Mouse (Mus musculus): ENCODE measurements around the gene Fpr3. TPM values are rescaled to one million over a fixed set of nuclear protein-coding genes. Genes with fewer than 3 reads are reported as not detected.

The Fpr3 gene
- polyA plus RNA-seq, 1 experiment from 2014 or later, result not detected

- Histone ChIP-seq H3K9me3 (no peaks in the 10 kb centered on the region), H3K9ac (no peak overlapping the region), H3K36me3 (no peaks in the 10 kb centered on the region), H3K4me3 (no peak overlapping the region), H3K4me1 (replicated peaks) (no peaks in the 10 kb centered on the region), H3K27me3 (no peaks in the 10 kb centered on the region), H3K4me2 (no peak overlapping the region), H3K27ac (replicated peaks) (no peak overlapping the region)
- 74% methylated on average over 1 of the region's 1 CpGs for WGBS
- ATAC-seq (ENCODE audit: low read depth), result no peak
Measured at GRCm38 (mm10) chr17:17856612-17857011, 31.0 kb upstream of the Fpr3 start.

GRCm38 (mm10) chr17:17857446-17857845 lies 30.2 kb upstream of the Fpr3 start:
- ATAC-seq (ENCODE audit: low read depth), result no peak
- 76% methylated on average over 1 of the region's 1 CpGs for WGBS

GRCm38 (mm10) chr17:17860110-17860509 lies 27.5 kb upstream of the Fpr3 start:
- no peak overlapping the region for H3K27ac ChIP-seq (replicated peaks)
- no peak overlapping the region for H3K9ac ChIP-seq
- H3K9me3 ChIP-seq, result no peaks in the 10 kb centered on the region
- ATAC-seq (ENCODE audit: low read depth), result no peak
- 84% methylated on average over 3 of the region's 3 CpGs for WGBS
- no peaks in the 10 kb centered on the region for H3K27me3 ChIP-seq
- H3K4me3 ChIP-seq, result no peak overlapping the region
- H3K36me3 ChIP-seq, result peaks cover 27% of the 10 kb centered on the region
- no peaks in the 10 kb centered on the region for H3K4me1 ChIP-seq (replicated peaks)
- no peak overlapping the region for H3K4me2 ChIP-seq

More at GRCm38 (mm10) chr17:17857446-17857845, 30.2 kb upstream of the Fpr3 start:
- Histone ChIP-seq H3K27ac (replicated peaks) (no peak overlapping the region), H3K9ac (no peak overlapping the region), H3K9me3 (no peaks in the 10 kb centered on the region), H3K4me3 (no peak overlapping the region), H3K4me2 (no peak overlapping the region), H3K4me1 (replicated peaks) (no peaks in the 10 kb centered on the region), H3K36me3 (peaks cover 5% of the 10 kb centered on the region), H3K27me3 (no peaks in the 10 kb centered on the region)

- Histone ChIP-seq H3K4me1 (replicated peaks) (no peaks in the 10 kb centered on the region), H3K9ac (no peak overlapping the region), H3K27ac (replicated peaks) (no peak overlapping the region), H3K36me3 (peaks cover 36% of the 10 kb centered on the region), H3K4me3 (no peak overlapping the region), H3K9me3 (no peaks in the 10 kb centered on the region), H3K27me3 (no peaks in the 10 kb centered on the region), H3K4me2 (no peak overlapping the region)
- 81% methylated on average over 1 of the region's 1 CpGs for WGBS
- no peak for ATAC-seq (ENCODE audit: low read depth)
Measured at GRCm38 (mm10) chr17:17862360-17862759, 25.3 kb upstream of the Fpr3 start.

- ATAC-seq (ENCODE audit: low read depth), result no peak
- no peaks in the 10 kb centered on the region for H3K4me1 ChIP-seq (replicated peaks)
- H3K27me3 ChIP-seq, result no peaks in the 10 kb centered on the region
- no peaks in the 10 kb centered on the region for H3K9me3 ChIP-seq
- H3K27ac ChIP-seq (replicated peaks), result no peak overlapping the region
- H3K36me3 ChIP-seq, result peaks cover 36% of the 10 kb centered on the region
- WGBS, result 53% methylated on average over 2 of the region's 2 CpGs
- H3K4me3 ChIP-seq, result no peak overlapping the region
- no peak overlapping the region for H3K4me2 ChIP-seq
- H3K9ac ChIP-seq, result no peak overlapping the region
Measured at GRCm38 (mm10) chr17:17865168-17865567, 22.5 kb upstream of the Fpr3 start.

GRCm38 (mm10) chr17:17866801-17867469 lies 20.7 kb upstream of the Fpr3 start:
- 85% methylated on average over 11 of the region's 11 CpGs for WGBS
- no peaks in the 10 kb centered on the region for H3K4me1 ChIP-seq (replicated peaks)
- no peaks in the 10 kb centered on the region for H3K9me3 ChIP-seq
- H3K9ac ChIP-seq, result no peak overlapping the region
- H3K4me3 ChIP-seq, result no peak overlapping the region
- no peak overlapping the region for H3K27ac ChIP-seq (replicated peaks)
- H3K36me3 ChIP-seq, result peaks cover 36% of the 10 kb centered on the region
- ATAC-seq (ENCODE audit: low read depth), result no peak
- no peak overlapping the region for H3K4me2 ChIP-seq
- no peaks in the 10 kb centered on the region for H3K27me3 ChIP-seq

- H3K36me3 ChIP-seq, result 0 out of 2 replicates have a peak, but pooled peaks cover 3% of the 10 kb centered on the region
- no peak for ATAC-seq (ENCODE audit: low read depth)
- H3K4me1 ChIP-seq (replicated peaks), result no peaks in the 10 kb centered on the region
- no peak overlapping the region for H3K9ac ChIP-seq
- 81% methylated on average over 2 of the region's 2 CpGs for WGBS
- H3K4me3 ChIP-seq, result no peak overlapping the region
- H3K9me3 ChIP-seq, result 0 out of 2 replicates have a peak, but pooled peaks cover 4% of the 10 kb centered on the region
- no peaks in the 10 kb centered on the region for H3K27me3 ChIP-seq
- no peak overlapping the region for H3K27ac ChIP-seq (replicated peaks)
- H3K4me2 ChIP-seq, result no peak overlapping the region
Measured at GRCm38 (mm10) chr17:17870892-17871550, 16.6 kb upstream of the Fpr3 start.

GRCm38 (mm10) chr17:17871697-17872096 lies 16.0 kb upstream of the Fpr3 start:
- WGBS, result 83% methylated on average over 2 of the region's 2 CpGs

GRCm38 (mm10) chr17:17879347-17879746 lies 8.3 kb upstream of the Fpr3 start:
- Histone ChIP-seq H3K4me2 (no peak overlapping the region), H3K4me1 (replicated peaks) (no peaks in the 10 kb centered on the region), H3K27ac (replicated peaks) (no peak overlapping the region), H3K27me3 (no peaks in the 10 kb centered on the region), H3K36me3 (no peaks in the 10 kb centered on the region), H3K9ac (no peak overlapping the region), H3K4me3 (no peak overlapping the region), H3K9me3 (no peaks in the 10 kb centered on the region)
- ATAC-seq (ENCODE audit: low read depth), result no peak
- WGBS, result 89% methylated on average over 1 of the region's 1 CpGs

More at GRCm38 (mm10) chr17:17871697-17872096, 16.0 kb upstream of the Fpr3 start:
- Histone ChIP-seq H3K4me2 (no peak overlapping the region), H3K4me1 (replicated peaks) (no peaks in the 10 kb centered on the region), H3K27ac (replicated peaks) (no peak overlapping the region), H3K27me3 (no peaks in the 10 kb centered on the region), H3K9me3 (0 out of 2 replicates have a peak, but pooled peaks cover 4% of the 10 kb centered on the region), H3K4me3 (no peak overlapping the region), H3K9ac (no peak overlapping the region), H3K36me3 (no peaks in the 10 kb centered on the region)
- ATAC-seq (ENCODE audit: low read depth), result no peak

GRCm38 (mm10) chr17:17882672-17883071 lies 5.0 kb upstream of the Fpr3 start:
- no peak for ATAC-seq (ENCODE audit: low read depth)
- H3K4me3 ChIP-seq, result no peak overlapping the region

GRCm38 (mm10) chr17:17883840-17884239 lies 3.8 kb upstream of the Fpr3 start, which contains the start of gene Fpr1:
Gene Fpr1 (minus strand): TSS chr17:17883940.
- H3K4me2 ChIP-seq, result no peak within 1 kb of the TSS
- H3K27me3 ChIP-seq, result no peaks in the 10 kb centered on the region
- WGBS, result 53% methylated on average over 1 of the region's 1 CpGs
- no peaks in the 10 kb centered on the region for H3K9me3 ChIP-seq
- no peaks in the 10 kb centered on the region for H3K36me3 ChIP-seq
- ATAC-seq (ENCODE audit: low read depth), result no peak
- H3K4me3 ChIP-seq, result no peak within 1 kb of the TSS
- no peak within 1 kb of the TSS for H3K9ac ChIP-seq
- H3K4me1 ChIP-seq (replicated peaks), result no peaks in the 10 kb centered on the region
- no peak within 1 kb of the TSS for H3K27ac ChIP-seq (replicated peaks)

More at GRCm38 (mm10) chr17:17882672-17883071, 5.0 kb upstream of the Fpr3 start:
- Histone ChIP-seq H3K9ac (no peak overlapping the region), H3K4me1 (replicated peaks) (no peaks in the 10 kb centered on the region), H3K4me2 (no peak overlapping the region), H3K36me3 (no peaks in the 10 kb centered on the region), H3K27ac (replicated peaks) (no peak overlapping the region), H3K27me3 (no peaks in the 10 kb centered on the region), H3K9me3 (no peaks in the 10 kb centered on the region)
- WGBS, result 81% methylated on average over 3 of the region's 3 CpGs

- Histone ChIP-seq H3K9me3 (no peaks in the 10 kb centered on the region), H3K27me3 (no peaks in the 10 kb centered on the region), H3K9ac (no peak overlapping the region), H3K4me2 (no peak overlapping the region), H3K4me1 (replicated peaks) (no peaks in the 10 kb centered on the region), H3K4me3 (no peak overlapping the region), H3K36me3 (no peaks in the 10 kb centered on the region), H3K27ac (replicated peaks) (no peak overlapping the region)
- no peak for ATAC-seq (ENCODE audit: low read depth)
- 95% methylated on average over 2 of the region's 2 CpGs for WGBS
Measured at GRCm38 (mm10) chr17:17889732-17890425, 2.2 kb downstream of the Fpr3 start.
